Mouse (Mus musculus): ENCODE measurements around the gene U2af1l4. TPM values are rescaled to one million over a fixed set of nuclear protein-coding genes. Genes with fewer than 3 reads are reported as not detected.

Gene U2af1l4
- total RNA-seq, 4 experiments from 2014 or later = 68.2 to 81.1 (median 78.7) TPM

DNA sequence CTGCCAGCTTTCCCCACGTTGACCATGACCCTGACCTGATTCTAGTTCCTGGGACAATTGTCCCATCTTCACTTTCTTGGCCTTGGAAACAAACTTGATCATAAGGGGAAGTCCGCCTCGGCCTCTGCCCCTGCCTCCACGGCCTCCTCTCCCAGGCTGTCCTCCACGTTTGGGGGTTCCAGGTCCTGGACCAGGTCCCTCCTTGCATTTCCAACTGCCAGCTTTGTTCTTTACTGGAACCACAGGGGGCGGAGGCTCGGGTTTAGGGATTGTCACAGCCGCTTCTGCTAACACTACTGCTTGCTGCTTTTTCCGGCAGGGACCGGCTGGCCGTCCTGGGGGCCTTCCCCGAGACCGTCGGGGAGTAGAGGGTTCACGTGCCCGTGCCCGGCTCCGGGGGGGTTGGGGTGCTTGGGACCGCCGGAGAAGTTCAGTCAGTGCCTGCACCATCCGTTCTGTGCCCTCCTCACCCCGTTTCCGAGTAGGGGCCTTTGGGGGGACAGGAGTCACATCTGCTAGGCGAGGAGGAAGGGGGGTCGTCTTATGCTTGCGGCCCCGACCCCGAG, 23.4 kb downstream of the U2af1l4 start:
- DNase-seq (ENCODE audit: low spot score in 2 of 2) = no peak

DNA sequence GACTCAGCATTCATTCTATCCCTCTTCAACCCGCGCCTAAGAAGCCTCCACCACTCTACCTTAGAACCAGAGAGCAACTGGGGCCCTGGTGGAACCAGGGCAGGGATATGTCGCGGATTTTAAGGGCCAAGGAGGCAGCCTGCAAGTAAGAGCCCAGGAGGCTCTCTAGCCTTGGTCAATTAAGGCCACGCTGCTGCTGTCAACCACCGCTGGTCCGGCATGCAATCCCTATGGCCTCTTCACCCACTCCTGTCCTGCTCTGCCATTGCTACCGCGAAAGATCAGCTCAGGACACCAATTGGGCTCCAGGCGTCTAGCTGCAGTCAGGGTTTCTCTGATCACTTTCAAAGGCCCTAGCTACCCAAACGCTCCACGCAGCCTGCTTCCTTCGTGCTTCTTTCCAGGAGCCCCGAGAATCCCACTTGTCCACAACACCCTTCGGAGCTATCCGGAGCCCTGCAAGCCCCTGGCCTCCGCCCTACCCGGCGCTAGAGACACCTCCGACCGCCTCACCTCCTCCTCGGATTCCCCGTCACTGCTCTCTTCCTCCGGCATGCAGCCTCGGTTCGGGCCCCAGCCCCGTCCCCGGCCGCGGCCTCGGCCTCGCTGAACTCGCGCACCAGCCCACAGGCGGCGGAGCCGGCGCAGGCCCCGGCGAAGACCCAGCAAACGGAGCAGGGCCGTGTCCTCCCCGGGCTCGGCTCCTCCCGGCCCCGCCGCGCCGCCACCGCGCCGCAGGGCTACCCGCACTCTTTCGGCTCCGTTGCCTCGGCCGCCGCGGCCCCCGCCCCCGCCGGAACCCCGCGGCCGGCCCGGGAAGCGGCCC, 25.0 kb downstream of the U2af1l4 start:
- DNase-seq (ENCODE audit: low spot score in 2 of 2) = peak in 1 of 2 experiments; percentile 46

DNA sequence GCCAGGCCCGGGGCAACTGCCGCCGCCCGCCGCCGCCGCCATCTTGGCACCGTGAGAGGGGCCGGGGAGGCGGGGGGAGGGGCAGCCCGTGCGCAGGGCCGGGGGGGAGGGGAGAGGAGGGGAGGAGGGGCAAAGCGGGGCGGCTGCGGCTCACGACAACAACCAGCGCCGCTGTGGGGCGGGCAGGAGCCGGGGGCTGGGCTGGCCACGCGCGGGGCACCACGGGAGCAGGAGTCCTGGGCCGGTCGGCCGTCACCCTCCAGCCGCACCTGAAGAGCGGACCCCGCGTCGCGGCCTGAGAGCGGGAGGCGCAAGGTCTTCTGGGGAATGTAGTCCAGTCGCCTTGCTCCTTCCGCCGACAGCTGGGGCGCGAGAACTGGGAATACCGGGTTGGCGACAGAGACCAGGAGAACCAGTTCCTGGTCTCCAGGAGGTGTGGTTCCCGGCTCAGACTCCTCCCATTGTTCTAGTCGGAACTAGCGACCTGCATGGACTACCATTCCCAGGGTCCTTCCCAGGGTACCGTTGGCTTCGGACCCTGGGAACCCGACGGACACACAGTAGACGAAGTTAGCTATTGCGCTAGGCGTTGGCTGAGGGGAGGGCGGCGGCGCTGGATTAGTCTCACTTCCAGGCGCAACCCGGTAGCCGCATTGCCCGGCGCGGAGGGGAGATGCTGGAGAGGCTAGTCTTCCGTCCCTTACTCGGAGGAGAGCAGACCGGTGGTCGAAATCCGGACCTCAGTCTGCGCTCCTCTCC, 25.8 kb downstream of the U2af1l4 start, which contains the start of gene Kmt2b:
Kmt2b (minus strand) TSS at position 51 of the 759 bp plus-strand sequence.
- peak; percentile 96 for DNase-seq (ENCODE audit: low spot score in 2 of 2)

DNA sequence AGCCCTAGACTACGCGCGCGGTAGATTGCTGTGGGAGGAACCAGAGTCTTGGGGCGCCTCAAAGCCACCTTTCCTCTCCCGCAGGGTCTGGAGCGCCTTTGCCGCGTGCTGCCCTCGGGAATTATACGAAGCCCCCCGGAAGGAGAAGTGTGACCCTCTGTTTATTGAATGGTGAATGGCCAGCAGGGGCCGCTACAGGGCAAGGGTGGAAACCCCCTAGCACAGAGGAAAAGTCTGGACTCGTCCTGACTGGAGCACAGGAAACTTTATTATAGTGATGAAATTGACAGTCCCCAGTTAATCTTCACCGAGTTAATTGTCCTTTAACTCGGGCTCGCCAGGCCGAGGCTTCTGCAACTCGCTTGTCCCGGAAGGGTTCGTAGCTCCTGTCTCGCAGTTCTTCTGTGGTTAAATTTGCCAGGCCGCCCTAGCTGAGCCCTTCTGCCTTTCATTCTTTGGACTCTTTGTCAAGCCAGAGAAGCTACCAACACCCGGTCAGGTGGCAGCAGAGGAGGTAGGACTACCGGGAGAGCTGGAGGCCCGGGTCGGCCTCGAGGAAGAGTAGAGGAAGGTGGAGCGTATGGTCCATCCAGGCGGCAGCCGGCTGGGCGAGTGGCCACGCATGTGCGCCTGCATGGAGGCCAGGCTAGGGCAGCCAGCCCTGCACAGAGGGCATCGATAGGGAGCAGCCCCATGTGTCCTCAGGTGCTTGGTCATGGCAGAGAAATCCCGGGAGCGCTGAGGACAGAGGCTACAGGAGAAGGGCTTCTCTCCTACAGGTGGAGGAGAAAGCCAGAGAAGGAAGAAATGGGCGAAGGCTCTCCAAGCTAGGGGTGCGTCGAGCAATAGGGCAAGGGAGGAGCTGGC, 26.6 kb downstream of the U2af1l4 start:
- peak; percentile 70 to 79 for DNase-seq (ENCODE audit: low spot score in 2 of 2)

DNA sequence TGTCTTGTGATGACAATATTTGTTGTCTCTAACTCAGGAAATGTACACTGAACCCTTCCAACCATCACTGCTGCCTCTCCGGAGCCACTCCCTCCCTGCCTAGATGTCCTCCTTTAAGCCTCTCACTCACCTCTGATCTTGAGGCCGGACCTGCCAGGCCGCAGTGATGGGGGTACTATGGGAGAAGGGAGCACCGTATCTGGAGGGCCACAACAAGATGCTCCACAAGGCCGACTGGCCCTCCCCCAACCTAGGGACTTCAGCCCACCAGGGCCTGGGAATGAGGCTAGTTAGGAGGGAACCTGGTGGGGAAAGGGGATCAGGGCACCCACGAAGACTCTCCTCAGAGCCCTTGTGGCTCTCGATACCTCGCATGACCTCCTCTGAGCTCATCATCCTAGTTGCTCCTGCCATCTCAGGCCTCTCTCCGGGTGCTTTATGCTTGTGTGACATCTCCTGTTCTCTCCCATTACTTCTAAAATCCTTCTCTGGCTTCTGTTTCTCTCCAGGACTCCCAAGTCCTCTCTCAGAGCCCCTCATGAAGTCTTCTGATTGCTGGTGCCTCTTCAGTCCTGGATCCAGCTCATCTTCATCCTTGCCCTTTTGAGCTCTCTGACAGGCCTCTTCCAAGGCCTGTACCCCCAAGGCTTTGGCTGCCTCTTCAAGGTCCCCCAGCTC, 28.0 kb downstream of the U2af1l4 start:
- no peak for DNase-seq (ENCODE audit: low spot score in 2 of 2)

DNA sequence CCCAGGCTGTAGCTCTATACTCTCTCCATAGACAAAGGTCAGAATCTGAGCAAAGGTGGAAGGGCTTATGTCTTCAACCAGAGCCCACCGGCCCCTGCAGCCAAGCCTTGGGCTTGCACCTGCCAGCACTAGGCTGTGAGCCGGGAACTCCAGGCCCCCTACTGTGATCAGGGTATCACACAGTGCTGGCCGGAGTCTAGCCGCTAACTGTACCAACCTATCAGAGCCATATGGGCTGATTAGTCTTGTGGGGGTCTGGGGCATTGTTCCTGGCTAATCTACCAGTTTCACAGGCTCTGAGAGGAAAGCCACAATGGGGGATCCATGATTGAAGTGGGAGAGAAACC, 28.5 kb downstream of the U2af1l4 start:
- DNase-seq (ENCODE audit: low spot score in 2 of 2) = no peak

DNA sequence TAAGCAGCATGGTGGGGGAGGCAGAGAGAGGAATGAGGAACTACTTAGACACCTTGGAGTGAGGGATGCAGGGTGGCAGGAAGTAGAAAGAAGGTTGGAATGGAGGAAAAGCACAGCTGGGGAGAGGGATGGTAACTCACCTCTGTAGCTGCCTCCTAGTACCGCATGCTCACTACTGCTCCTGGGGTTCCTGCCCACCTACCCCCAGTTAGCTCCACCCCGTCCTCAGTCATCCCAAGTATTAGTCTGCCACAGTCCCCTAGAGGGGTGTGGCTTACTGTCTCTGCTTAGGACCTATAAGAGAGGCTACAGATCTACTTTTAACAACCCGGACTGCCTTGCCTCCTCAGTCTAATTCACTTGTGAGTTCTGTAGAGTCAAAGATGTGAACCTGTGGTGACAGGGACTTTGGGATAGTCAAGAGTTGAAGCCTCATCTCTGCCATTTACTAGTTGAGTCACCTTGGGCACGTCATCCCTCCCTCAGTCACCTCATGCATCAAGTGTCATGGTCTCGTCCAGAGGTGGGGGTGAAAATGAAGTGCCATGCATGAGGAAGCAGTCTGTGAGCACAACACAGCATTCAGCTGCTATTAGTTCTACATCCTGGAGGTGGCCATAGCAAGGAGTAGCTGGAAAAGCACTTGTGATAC, 29.8 kb downstream of the U2af1l4 start:
- DNase-seq (ENCODE audit: low spot score in 2 of 2) = no peak

DNA sequence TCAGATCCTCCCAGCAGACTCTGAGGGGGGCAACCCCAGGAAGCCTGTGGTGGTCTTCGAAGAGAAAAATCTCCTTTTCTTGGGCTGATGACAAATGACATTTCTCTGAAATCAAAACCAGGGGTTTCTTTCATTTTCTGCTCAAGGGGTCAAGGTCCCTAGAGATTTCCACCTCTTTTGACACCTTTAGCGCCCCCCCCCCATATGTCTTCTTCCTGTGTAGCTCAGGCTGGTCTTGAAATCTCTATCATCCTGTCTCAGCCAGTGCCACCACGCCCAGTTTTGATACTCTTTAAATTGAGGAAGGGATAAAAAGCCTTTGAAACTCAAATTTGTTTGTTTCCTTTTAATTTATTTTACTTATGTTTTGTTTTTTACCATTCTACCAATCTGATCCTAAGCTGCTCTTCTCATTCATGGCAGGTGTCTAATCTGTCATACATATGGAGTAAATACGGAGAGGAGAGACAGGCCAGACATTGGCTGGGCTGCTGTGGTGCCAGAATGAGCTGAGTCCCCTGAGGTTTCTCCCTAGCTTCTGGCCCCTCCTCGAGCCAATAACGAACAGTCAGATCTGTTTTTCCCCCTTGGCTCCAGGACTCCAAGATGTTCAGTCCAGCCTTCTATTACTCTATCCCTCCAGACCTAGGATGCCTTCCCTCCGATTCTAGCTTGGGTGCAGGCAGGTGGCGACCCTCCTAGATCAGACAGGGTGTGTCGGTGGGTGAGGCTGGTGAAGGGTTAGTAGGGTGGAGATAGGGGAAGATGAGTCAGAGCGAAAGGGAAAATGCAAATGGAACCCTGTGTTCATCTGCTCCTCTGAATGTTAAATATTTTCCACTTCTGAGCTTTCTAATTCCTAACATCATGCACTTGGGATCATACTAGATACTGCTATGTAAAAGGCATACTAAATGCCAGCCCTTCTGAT, 30.7 kb downstream of the U2af1l4 start:
- no peak for DNase-seq (ENCODE audit: low spot score in 2 of 2)

DNA sequence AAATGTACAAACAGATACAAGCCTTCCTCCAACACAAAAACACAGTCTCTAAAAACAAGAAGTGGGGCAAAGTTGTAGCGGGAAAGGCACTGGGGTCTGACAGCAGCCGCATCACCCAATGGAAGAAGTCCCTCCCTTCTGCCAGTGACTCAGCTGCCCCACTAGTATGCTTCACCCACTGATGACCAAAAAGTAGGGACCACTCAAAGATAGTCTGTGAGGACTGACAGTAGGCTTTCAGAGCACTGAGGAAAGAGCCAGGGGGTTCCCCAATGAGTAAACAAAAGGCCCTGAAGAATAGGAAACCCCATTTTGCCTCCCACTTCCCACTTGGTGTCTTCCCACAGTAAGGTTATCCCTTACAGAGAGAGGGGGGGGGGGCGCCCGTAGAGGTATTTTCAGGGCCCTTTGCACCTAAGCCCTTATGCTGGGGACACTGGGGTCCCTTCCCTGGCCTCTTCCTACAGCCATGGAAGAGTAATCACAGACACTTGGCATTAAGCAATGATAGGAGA, 31.5 kb downstream of the U2af1l4 start:
- DNase-seq (ENCODE audit: low spot score in 2 of 2) = no peak

DNA sequence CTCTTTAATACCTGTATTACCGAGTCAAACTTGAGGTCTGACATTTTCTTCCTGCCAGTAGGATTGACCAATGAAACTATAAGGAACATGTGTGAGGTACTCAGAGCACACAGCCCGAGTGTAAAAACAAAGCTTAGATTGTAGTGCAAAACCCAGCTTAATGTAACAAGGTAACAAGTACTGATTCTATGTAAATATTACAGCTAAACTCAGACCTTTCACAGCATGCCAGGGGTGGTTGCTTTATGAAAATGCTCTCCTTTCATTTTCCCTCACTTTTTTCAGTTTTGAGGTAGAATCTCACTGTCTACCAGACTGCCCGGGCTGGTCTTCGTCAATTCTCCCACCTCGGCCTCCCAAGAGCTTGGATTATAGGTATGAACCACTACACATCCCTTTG, 33.0 kb downstream of the U2af1l4 start:
- no peak for DNase-seq (ENCODE audit: low spot score in 2 of 2)

DNA sequence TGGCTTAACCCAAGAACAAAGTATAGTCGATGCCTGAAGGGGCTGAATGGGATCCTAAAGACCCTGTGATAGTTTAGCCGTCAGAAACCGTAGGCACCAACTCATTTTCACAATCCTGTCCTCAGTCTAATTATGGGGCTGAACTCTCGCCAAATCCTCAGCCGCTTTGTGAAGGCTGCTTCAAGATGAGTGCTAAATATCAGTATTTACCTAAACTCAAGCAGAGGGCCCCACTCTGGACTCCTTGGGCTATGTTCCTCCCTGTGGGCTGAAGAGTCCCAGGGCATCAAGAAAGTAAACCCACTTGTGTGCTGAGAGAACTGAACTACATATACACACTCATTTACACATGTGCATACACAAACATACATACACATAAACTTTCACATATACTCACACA, 33.7 kb downstream of the U2af1l4 start:
- no peak for DNase-seq (ENCODE audit: low spot score in 2 of 2)

DNA sequence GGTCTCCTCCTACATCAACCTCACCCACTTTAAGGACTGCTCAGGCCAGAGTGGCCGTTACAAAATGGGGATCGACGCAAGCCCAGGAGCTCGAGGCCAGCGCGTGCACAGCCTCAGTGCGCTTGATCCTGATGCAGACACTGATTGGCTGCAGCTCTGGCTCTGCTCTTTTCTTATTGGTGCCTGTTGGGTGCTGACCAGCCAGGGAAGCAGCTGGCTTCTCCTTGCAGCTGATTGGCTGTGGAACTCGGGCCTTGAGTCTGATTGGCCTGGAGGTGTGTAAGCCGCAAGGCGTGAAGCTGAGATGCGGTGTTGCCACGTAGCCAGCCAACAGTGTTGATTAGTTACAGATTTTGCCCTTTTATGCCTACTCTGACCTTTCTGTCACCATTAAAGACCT, 35.7 kb downstream of the U2af1l4 start, which contains the start of gene Zbtb32:
Zbtb32 (minus strand) TSS at position 124 of the 400 bp plus-strand sequence.
- no peak for DNase-seq (ENCODE audit: low spot score in 2 of 2)

DNA sequence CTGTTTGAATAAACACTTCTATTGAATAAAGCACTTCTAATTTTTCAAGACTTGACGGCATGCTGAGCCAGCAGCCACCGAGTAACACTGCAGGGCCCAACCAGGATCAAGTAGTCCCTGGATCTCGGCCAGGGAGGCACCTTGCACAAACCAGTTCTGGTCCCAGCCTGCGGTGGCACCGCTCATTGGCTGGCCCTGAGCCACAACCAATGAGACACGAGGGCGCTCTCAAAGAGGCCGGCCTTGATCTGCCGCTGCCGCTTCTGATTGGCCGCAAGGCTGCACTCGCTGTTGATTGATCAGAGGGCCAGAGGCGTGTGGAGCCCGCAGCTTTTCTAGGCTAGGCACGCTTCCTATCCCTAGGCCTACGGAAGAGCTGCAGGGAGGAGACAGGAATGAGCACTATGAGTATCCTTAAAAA, 36.8 kb downstream of the U2af1l4 start:
- peak; percentile 92 to 94 for DNase-seq (ENCODE audit: low spot score in 2 of 2)

DNA sequence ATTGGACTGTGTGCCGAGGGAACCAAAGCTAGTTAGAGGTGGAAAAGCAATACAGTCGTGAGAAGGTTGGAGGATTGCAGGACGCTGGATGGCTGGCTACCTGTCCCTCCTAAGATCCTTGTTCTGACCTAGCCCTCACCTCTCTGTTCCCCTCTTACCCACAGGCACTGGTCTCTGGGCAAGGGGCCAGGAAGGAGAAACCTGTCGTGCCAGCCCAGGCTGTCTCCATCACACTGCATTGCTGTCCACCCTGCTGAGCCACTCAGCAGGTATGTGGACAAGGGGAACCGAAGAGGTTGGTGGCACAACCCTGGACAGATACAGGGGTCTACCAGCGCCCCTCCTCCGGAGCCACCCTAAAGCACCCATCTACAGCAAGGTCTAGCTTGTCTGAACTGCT, 37.5 kb downstream of the U2af1l4 start:
- no peak for DNase-seq (ENCODE audit: low spot score in 2 of 2)

DNA sequence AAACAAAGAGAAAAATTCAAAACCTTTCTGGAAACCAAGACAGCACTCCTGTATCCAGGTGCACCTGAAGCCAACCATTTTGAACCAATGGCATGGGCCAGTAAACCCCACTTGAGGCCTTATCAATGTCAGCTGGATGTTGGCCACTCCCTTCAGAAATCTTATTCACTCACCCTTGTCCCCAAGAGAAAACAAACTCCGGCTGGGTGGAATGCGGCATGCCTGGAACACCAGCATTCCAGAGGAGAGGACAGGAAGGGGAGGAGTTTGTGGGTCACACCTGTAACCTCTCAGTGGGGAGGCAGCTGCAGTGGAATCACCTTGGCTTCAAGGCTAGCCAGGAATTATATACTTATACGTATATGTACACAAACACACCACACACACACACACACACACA, 39.5 kb downstream of the U2af1l4 start:
- DNase-seq (ENCODE audit: low spot score in 2 of 2) = no peak

DNA sequence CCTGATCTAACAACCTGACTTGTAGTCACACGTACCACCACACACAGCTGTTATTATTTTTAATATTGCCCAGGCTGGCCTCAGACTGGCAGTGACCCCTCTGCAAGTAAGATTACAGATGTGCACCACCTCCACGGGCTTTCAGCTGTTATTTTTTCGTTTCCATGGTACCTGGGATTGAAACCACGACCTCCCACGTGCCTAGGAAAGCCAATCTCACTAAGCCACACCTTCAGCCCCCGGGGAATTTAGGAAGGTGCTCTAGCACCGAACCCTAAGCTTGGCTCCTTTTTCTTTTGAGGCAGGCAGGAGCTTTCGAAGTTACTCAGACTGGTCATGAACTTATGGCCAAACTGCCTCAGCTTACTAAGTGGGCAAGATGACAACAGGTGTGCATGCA, 41.3 kb downstream of the U2af1l4 start:
- DNase-seq (ENCODE audit: low spot score in 2 of 2) = no peak

DNA sequence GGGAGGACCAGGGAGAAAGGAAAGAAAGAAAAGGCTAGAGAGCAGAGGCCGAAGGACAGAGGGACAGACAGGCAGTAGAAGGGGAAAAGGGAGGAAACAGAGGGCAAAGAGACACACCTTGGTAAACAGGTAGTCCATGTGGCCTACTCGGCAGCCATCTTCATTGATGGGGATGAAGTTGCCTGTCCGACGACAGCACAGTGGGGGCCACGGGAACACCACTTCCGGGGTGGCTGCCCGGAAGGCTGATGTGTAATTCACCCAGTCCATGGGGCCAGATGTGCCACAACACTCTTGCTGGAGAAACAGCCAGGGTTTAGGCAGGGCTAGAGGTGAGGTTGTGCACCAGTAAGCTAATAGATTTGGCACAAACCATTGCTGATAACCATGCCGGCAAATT, 41.8 kb downstream of the U2af1l4 start:
- no peak for DNase-seq (ENCODE audit: low spot score in 2 of 2)

DNA sequence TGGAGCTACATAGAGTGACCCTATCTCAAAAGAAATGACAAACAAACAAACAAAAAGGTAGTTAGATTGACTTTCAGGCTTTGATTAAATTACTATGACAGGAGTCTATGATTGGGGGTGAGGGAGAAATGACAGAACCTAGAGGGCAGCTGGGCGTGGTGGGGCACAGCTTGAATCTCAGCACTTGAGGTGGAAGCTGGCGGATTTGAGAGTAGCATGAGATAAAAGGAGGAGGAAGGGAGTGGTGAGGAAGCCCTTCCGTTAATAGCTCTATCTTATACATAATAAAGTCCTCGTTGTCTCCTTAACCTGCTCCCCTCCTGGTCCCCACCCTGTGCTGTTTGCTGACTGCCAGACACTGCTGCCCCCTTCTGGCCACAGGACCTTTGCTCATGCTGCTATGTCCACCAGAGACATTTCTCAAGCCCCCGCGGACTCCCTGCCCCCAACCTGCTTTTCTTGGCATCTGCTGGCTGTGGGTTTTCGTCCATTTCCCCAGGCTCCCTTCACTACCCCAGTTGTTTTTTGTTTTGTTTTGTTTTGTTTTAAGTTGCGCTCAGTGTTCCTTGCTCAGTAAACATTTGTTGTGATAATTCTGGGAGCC, 44.7 kb downstream of the U2af1l4 start:
- DNase-seq (ENCODE audit: low spot score in 2 of 2) = no peak

All from layer of hippocampus, adult 8-10 months (tissue).